Mouse (Mus musculus) hindbrain, embryonic 13.5 days (tissue): ENCODE data around the gene Trim54. TPM values are rescaled to one million over a fixed set of nuclear protein-coding genes. Genes with fewer than 3 reads are reported as not detected.
A peak's percentile ranks its signal among the peaks of the same experiment; 100 is the strongest.

Experiments used
- ATAC-seq: fragments of 200-750 bp; cut with Nextera tagmentation; 2 replicates; pipeline ENCODE4 v1.8.0; 2017; ENCODE audit warnings: moderate TSS enrichment; ENCODE audit not compliant: low FRiP score
- H3K27ac ChIP-seq: fragments of 300-500 bp; sonication (generic); 2 replicates; pipeline ENCODE4 v1.5.1; 2015; ENCODE audit warnings: inconsistent platforms, mild to moderate bottlenecking, moderate library complexity
- H3K27me3 ChIP-seq: fragments of 300-500 bp; sonication (generic); 2 replicates; pipeline ENCODE4 v1.6.1; 2015; ENCODE audit warnings: mild to moderate bottlenecking, inconsistent platforms
- H3K36me3 ChIP-seq: fragments of 300-500 bp; sonication (generic); 2 replicates; pipeline ENCODE4 v1.6.1; 2015; ENCODE audit warnings: mild to moderate bottlenecking, inconsistent platforms
- H3K4me1 ChIP-seq: fragments of 300-500 bp; sonication (generic); replicated peaks from 2 replicates; pipeline ENCODE4 v1.6.1; 2015; ENCODE audit warnings: inconsistent platforms
- H3K4me2 ChIP-seq: fragments of 300-500 bp; sonication (generic); 2 replicates; pipeline ENCODE4 v1.6.1; 2015; ENCODE audit warnings: inconsistent platforms, mild to moderate bottlenecking, moderate library complexity
- H3K4me3 ChIP-seq: fragments of 300-500 bp; sonication (generic); 2 replicates; pipeline ENCODE4 v1.5.1; 2015; ENCODE audit warnings: mild to moderate bottlenecking, inconsistent platforms
- H3K9ac ChIP-seq: fragments of 300-500 bp; sonication (generic); 2 replicates; pipeline ENCODE4 v1.6.1; 2015; ENCODE audit warnings: mild to moderate bottlenecking, inconsistent platforms
- H3K9me3 ChIP-seq: fragments of 300-500 bp; sonication (generic); 2 replicates; pipeline ENCODE4 v1.6.1; 2016; ENCODE audit warnings: inconsistent platforms
- WGBS: fragments of 180-500 bp; shearing (Covaris S2); methylation state at CpG from one replicate; pipeline ENCODE4 v1.1.7; 2015; 5-methylcytosine and 5-hydroxymethylcytosine counted together
- polyA plus RNA-seq: library from polyadenylated mRNA; unstranded; fragments of >200 nt; fragmentation: Nextera tagmentation; extraction: Ambion mirVana; gene quantifications from 2 replicates; pipeline ENCODE4 v1.2.1, GENCODE M21; 2015

The Trim54 gene
- polyA plus RNA-seq, 1 experiment from 2014 or later = 0.16 TPM

DNA sequence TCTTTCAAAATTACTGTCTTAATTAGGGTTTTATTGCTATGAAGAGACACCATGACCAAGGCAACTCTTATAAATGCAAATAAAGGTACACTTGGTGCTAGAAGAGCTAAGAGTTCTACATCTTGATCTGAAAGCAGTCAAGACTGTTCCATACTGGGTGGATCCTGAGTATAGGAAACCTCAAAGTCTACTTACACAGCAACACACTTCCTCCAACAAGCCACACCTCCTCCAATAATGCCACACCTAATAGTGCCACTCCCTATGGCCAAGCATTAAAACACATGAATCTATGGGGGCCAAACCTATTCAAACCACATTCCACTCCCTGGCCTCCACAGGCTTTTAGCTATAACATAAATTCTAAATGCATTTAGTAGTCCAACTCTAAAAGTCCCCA lies 46.0 kb downstream of the Trim54 start:
- no peak overlapping the region for H3K9ac ChIP-seq
- H3K4me3 ChIP-seq = no peak overlapping the region
- ATAC-seq = no peak
- no peak overlapping the region for H3K4me2 ChIP-seq
- H3K27me3 ChIP-seq = no peaks in the 10 kb centered on the region
- peaks cover 94% of the 10 kb centered on the region for H3K36me3 ChIP-seq
- no peaks in the 10 kb centered on the region for H3K4me1 ChIP-seq
- no peak overlapping the region for H3K27ac ChIP-seq
- no peaks in the 10 kb centered on the region for H3K9me3 ChIP-seq

DNA sequence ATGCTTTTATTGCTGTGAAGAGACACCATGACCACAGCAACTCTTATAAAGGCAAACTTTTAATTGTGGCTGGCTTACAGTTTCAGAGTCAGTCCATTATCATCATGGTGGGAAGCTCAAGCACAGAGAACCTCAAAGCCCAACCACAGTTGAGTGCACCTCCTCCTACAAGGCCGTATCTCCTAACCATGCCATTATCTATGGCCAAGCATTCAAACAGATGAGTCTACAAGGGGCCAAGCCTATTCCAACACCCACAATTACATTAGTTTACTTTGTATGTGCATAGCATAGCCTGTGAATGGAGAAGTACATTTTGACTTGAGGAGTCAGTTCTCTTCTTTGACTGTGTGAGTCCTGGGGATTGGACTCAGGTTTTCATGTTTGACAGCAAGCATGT lies 48.4 kb downstream of the Trim54 start:
- H3K27me3 ChIP-seq = no peaks in the 10 kb centered on the region
- no peak overlapping the region for H3K4me3 ChIP-seq
- ATAC-seq = no peak
- no peak overlapping the region for H3K4me2 ChIP-seq
- no peak overlapping the region for H3K9ac ChIP-seq
- 80% methylated on average over 1 of the region's 1 CpGs for WGBS
- H3K4me1 ChIP-seq = no peaks in the 10 kb centered on the region
- no peak overlapping the region for H3K27ac ChIP-seq
- H3K36me3 ChIP-seq = peaks cover 94% of the 10 kb centered on the region
- no peaks in the 10 kb centered on the region for H3K9me3 ChIP-seq

DNA sequence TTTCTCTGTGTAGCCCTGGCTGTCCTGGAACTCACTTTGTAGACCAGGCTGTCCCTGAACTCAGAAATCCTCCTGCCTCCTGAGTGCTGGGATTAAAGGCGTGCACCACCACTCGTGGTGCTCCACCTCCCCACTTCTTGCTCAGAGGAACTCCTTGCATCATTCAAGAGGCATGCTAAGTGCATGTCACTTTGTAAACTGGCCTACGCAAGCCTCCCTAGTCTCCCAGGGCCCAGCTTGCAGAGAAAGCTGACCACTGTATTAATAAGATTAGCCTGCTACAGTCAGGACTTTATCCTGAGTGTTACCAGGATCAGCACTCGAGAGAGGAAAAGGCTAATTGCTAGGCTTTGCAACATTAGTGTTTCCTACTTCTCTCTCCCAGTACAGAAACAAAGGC lies 52.1 kb downstream of the Trim54 start:
- WGBS = 89% methylated on average over 4 of the region's 4 CpGs
- Histone ChIP-seq H3K4me3 (no peak overlapping the region), H3K9ac (no peak overlapping the region), H3K9me3 (no peaks in the 10 kb centered on the region), H3K4me2 (no peak overlapping the region), H3K27me3 (no peaks in the 10 kb centered on the region), H3K4me1 (no peaks in the 10 kb centered on the region), H3K36me3 (peaks cover 96% of the 10 kb centered on the region), H3K27ac (no peak overlapping the region)
- ATAC-seq = no peak

DNA sequence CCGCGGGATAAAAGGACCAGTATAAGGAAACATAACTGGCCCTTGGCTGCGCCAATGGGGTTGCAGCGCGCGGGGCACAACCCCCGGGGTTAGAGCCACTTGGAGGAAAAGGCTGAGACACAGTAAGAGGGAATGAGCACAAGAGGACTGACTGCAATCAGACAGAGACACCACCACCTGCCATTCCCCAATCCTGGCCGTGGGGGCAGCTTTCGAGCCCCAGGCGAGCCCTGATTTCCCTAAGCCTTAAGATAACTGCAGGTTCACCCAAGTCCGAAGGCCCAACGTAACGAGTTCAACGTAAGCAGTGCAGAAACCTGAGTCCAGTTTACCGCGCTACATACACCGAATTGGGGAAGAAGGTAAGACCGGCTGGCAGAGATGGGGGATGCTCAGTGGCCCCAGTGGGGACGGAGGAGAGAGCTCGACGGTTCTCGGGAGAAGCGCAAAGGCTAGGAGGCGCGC lies 62.8 kb downstream of the Trim54 start:
- peak; percentile 85 for ATAC-seq
- peaks cover 28% of the 10 kb centered on the region for H3K4me1 ChIP-seq

DNA sequence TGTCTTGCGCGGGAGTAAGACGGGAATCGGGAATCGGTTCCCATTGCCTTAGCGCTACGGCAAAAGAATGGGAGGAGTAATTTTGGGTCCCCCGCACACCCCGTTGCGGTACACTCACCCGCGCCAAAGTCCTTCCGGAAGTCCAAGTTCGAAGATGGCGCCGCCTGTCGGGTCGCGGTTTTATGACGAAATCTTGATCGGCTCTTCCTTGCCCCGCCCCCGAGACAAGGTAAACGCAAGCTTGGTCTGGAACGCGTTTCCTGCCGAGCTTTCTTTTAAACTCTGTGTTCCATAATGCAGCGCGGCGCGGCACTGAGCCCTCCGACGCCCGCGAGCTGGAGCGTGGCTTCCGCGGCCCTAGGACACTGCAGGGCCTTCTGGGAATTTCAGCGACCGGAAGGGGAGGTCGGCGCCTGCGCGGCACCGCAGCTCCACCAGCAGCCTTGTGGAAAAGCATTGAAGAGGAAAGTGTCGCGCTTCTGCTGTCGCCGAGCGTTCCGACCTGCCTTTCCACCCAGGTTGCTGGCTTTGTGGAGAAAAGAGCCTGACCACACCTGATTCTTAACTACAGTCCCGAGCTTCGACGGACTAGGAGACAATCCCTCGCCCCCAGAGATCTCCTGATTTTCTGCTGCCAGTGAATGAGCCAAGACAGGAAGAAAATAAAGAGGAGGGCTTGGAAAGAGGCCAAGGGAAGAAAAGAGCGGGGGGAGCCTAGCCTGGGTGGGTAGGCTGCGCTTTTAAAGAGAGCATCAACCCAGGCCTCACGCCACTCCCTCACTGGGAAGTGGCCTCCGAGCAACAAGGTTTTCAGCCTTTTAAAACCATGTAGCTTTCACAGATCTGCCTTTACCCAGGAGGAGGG lies 63.5 kb downstream of the Trim54 start, which contains the start of the genes Gm29609 and Gtf3c2:
TSS of gene Gm29609 (minus strand) at position 146 of the 865 bp plus-strand sequence.
TSS of gene Gtf3c2 (minus strand) at position 379 of the 865 bp plus-strand sequence.
- peak within 1 kb of the TSS; percentile 70 for H3K4me3 ChIP-seq
- peaks cover 28% of the 10 kb centered on the region for H3K4me1 ChIP-seq
- H3K27me3 ChIP-seq = no peaks in the 10 kb centered on the region
- peak within 1 kb of the TSS; percentile 93 for H3K4me2 ChIP-seq
- peak within 1 kb of the TSS; percentile 88 for H3K9ac ChIP-seq
- peak within 1 kb of the TSS; percentile 94 for H3K27ac ChIP-seq
- no peaks in the 10 kb centered on the region for H3K9me3 ChIP-seq
- under 1% methylated on average over 59 of the region's 59 CpGs for WGBS
- peaks cover 5% of the 10 kb centered on the region; the same call in 1 of the 2 replicates for H3K36me3 ChIP-seq
- ATAC-seq = peak; percentile 99

More for the DNA sequence above, 62.8 kb downstream of the Trim54 start:
- Histone ChIP-seq H3K4me2 (peak overlapping the region; percentile 93), H3K9ac (peak overlapping the region; percentile 88), H3K27me3 (no peaks in the 10 kb centered on the region), H3K9me3 (no peaks in the 10 kb centered on the region), H3K36me3 (peaks cover 9% of the 10 kb centered on the region), H3K4me3 (peak overlapping the region; percentile 70), H3K27ac (peak overlapping the region; percentile 94)
- WGBS = 2% methylated on average over 25 of the region's 25 CpGs

DNA sequence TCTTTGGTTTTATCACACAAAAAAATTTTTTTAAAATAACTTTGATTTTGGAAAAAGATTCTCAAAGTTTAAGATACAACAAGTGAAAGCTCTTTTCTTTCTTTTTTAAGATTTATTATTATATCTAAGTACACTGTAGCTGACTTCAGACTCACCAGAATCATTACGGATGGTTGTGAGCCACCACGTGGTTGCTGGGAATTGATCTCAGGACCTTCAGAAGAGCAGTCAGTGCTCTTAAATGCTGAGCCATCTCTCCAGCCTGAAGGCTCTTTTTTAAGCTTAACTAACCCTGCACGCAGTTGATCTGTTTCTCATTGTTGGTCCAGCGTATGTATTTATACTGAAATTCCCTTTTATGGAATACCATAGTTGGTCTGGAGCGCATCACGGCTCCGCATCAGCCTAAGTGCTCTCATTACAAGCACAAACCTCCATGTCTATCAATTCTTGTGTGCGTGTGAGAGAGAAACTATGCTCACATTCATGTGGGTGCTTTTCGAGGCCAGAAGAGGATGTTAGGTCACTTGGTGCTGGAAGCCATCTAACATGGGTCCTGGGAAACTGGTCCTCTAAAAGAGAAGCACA lies 64.8 kb downstream of the Trim54 start:
- peaks cover 28% of the 10 kb centered on the region for H3K4me1 ChIP-seq
- H3K9me3 ChIP-seq = no peaks in the 10 kb centered on the region
- no peak overlapping the region for H3K27ac ChIP-seq
- no peak for ATAC-seq
- no peak overlapping the region for H3K4me3 ChIP-seq
- H3K4me2 ChIP-seq = no peak overlapping the region
- H3K36me3 ChIP-seq = 0 out of 2 replicates have a peak, but pooled peaks cover 4% of the 10 kb centered on the region
- H3K27me3 ChIP-seq = no peaks in the 10 kb centered on the region
- WGBS = 95% methylated on average over 9 of the region's 9 CpGs
- H3K9ac ChIP-seq = no peak overlapping the region

DNA sequence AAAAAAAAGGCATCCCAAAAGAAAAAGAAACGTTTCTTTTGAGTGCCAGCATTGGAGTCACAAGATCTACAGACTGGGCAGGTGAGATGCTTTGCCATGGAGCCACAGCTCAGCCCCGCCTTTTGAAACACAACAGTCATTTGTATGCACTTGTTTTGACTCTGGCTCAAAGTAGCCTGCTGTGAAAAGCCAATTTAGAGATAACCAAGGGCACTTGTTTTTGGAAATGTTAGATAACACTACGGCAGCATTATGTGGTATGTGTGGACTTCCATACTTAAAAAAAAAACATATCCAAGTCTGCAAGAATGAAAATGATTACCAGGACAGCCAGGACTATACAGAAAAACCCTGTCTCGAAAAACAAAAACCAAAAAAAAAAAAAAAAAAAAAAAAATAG lies 67.2 kb downstream of the Trim54 start:
- Histone ChIP-seq H3K4me3 (no peak overlapping the region), H3K27ac (no peak overlapping the region), H3K36me3 (peaks cover 19% of the 10 kb centered on the region), H3K9me3 (no peaks in the 10 kb centered on the region), H3K27me3 (no peaks in the 10 kb centered on the region), H3K4me1 (peaks cover 11% of the 10 kb centered on the region), H3K9ac (no peak overlapping the region), H3K4me2 (no peak overlapping the region)
- ATAC-seq = no peak
- WGBS = 69% methylated on average over 4 of the region's 4 CpGs

Other genes starting within 250 kb of the Trim54 start
- gene Tmem214, start 248.7 kb upstream of the Trim54 start, polyA plus RNA-seq = 59.5 and 61.9 TPM in 2 replicates
- 23.6 and 24.8 TPM in 2 replicates for gene Agbl5, start 228.0 kb upstream of the Trim54 start, polyA plus RNA-seq
- 272 and 289 TPM in 2 replicates for gene Ost4, start 208.9 kb upstream of the Trim54 start, polyA plus RNA-seq
- gene Emilin1, start 203.3 kb upstream of the Trim54 start, polyA plus RNA-seq = 23.6 and 30.2 TPM in 2 replicates
- 8.7 and 9.1 TPM in 2 replicates for gene Khk, start 195.3 kb upstream of the Trim54 start, polyA plus RNA-seq
- gene Cgref1, start 171.1 kb upstream of the Trim54 start, polyA plus RNA-seq = 30.3 and 34.1 TPM in 2 replicates
- 110 and 112 TPM in 2 replicates for gene Preb, start 156.4 kb upstream of the Trim54 start, polyA plus RNA-seq
- 0.04 TPM in 1 of 2 replicates, not detected in the other for gene Tcf23, start 148.1 kb upstream of the Trim54 start, polyA plus RNA-seq
- gene Atraid, start 68.4 kb upstream of the Trim54 start, polyA plus RNA-seq = 165 and 184 TPM in 2 replicates
- 18.1 and 20.3 TPM in 2 replicates for gene Slc5a6, start 67.8 kb upstream of the Trim54 start, polyA plus RNA-seq
- 13.7 and 14.7 TPM in 2 replicates for gene Cad, start 61.9 kb upstream of the Trim54 start, polyA plus RNA-seq
- gene Dnajc5g, start 10.4 kb upstream of the Trim54 start, polyA plus RNA-seq = not detected in 2 replicates
- 30.5 and 35.0 TPM in 2 replicates for gene Slc30a3, start 8.5 kb upstream of the Trim54 start, polyA plus RNA-seq
- not detected in 2 replicates for gene Ucn, start 22.1 kb downstream of the Trim54 start, polyA plus RNA-seq
- gene Mpv17, start 37.5 kb downstream of the Trim54 start, polyA plus RNA-seq = 54.2 and 58.2 TPM in 2 replicates
- gene Gm29609, start 63.2 kb downstream of the Trim54 start, polyA plus RNA-seq = 0.78 and 1.8 TPM in 2 replicates
- 67.5 and 72.2 TPM in 2 replicates for gene Gtf3c2, start 63.4 kb downstream of the Trim54 start, polyA plus RNA-seq
- gene Snx17, start 76.5 kb downstream of the Trim54 start, polyA plus RNA-seq = 126 TPM in 2 replicates
- gene Eif2b4, start 76.7 kb downstream of the Trim54 start, polyA plus RNA-seq = 77.0 and 77.9 TPM in 2 replicates
- gene Zfp513, start 85.6 kb downstream of the Trim54 start, polyA plus RNA-seq = 13.8 and 15.7 TPM in 2 replicates
- gene Ppm1g, start 104.0 kb downstream of the Trim54 start, polyA plus RNA-seq = 168 and 173 TPM in 2 replicates
- 150 and 161 TPM in 2 replicates for gene Nrbp1, start 124.2 kb downstream of the Trim54 start, polyA plus RNA-seq
- gene Gm9970, start 124.5 kb downstream of the Trim54 start, polyA plus RNA-seq = 0.65 TPM in 1 of 2 replicates, not detected in the other
- gene Krtcap3, start 135.0 kb downstream of the Trim54 start, polyA plus RNA-seq = 2.7 and 3.2 TPM in 2 replicates
- 33.3 and 34.6 TPM in 2 replicates for gene Ift172, start 174.4 kb downstream of the Trim54 start, polyA plus RNA-seq
- gene Fndc4, start 179.4 kb downstream of the Trim54 start, polyA plus RNA-seq = 67.4 and 79.7 TPM in 2 replicates
- gene Gckr, start 180.7 kb downstream of the Trim54 start, polyA plus RNA-seq = 0.17 and 0.48 TPM in 2 replicates